Mouse (Mus musculus): ENCODE results near the gene Ubtd1. TPM values are rescaled to one million over a fixed set of nuclear protein-coding genes. Genes with fewer than 3 reads are reported as not detected.

Gene Ubtd1
- total RNA-seq, 2 experiments from 2014 or later: 17.1 to 17.5 TPM

DNA sequence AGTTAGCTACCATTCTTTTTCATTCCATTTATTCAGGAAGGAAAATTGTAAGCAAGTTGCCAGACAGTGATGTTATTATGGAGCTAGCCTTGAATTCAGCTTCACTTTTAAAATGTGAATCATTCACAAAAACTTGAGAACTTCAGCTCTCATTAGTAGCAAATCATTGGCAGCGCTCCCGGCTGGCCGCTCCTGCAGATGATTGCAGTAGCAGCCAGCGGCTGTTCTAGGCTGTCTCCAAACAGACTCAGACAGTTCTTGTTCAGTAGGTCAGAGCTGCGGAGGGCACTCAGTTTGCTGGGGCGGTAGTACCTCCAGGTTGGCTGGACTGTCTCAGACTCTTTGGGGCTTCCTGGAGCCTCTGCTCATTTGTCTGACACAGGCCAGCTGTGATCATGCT lies 11.9 kb downstream of the Ubtd1 start:
- DNase-seq: peak; percentile 92 to 93

DNA sequence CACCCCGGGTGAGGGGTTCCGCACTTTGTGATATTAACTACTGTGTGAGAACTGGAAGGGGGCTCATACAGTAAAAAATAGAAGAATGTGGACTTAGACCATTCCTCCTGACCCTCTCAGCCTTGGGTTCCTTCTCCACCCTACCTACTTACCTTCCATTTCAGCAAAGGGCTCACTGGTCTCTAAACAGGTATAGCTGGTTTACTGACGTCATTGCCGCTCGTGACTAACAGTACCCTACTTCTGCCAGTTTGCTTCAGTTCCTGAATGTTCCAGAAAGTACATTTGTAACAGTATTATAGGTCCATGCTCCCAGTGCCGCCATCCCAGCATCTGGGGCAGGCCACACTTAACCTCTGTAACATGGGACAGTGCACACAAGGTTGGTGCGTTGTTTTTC lies 12.5 kb downstream of the Ubtd1 start:
- DNase-seq: no peak

GRCm38 (mm10) chr19:41995483-41995882 lies 13.9 kb downstream of the Ubtd1 start:
- DNase-seq: no peak

GRCm38 (mm10) chr19:41997090-41997489 lies 15.5 kb downstream of the Ubtd1 start:
- no peak for DNase-seq

DNA sequence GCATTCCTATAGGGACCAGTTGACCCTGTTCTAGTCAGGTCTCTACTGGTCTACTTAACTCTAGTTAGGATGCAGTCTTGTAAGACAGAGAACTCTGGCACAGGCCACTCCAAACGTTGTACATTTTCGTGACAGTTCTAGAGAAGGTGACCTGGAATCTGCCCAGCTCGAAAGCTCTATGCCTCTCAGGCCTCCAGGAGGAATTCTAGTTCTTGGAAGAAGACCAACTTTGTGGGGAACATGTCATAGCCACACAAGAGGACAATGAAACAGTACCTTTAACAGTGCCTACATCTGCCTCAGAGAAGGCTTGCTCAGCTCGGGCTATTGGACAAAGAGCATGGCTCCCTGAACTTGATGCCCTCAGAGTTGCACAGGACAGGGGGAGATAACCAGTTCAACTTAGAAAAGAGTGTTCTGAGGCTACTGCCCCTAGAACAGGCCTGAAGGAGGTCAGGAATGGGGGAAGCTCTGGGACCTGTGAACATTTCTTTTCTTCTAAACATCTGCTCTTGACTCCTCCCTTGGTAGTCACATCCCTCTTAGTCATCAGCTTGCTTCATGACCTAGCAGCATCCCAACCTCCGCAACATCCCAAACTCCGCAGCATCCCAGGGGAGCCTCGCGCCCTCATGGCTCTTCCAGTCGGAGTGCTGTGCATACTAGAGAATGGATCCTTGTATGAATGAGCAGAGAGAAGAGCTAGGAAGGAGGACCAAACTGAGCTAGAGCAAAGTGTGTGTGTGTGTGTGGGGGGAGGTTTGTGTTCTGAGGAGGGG lies 17.4 kb downstream of the Ubtd1 start:
- DNase-seq: no peak

GRCm38 (mm10) chr19:41999688-42000283 lies 18.2 kb downstream of the Ubtd1 start:
- DNase-seq: peak in 1 of 2 experiments; percentile 40

- DNase-seq: no peak
Observed at GRCm38 (mm10) chr19:42000446-42000958, 18.9 kb downstream of the Ubtd1 start.

DNA sequence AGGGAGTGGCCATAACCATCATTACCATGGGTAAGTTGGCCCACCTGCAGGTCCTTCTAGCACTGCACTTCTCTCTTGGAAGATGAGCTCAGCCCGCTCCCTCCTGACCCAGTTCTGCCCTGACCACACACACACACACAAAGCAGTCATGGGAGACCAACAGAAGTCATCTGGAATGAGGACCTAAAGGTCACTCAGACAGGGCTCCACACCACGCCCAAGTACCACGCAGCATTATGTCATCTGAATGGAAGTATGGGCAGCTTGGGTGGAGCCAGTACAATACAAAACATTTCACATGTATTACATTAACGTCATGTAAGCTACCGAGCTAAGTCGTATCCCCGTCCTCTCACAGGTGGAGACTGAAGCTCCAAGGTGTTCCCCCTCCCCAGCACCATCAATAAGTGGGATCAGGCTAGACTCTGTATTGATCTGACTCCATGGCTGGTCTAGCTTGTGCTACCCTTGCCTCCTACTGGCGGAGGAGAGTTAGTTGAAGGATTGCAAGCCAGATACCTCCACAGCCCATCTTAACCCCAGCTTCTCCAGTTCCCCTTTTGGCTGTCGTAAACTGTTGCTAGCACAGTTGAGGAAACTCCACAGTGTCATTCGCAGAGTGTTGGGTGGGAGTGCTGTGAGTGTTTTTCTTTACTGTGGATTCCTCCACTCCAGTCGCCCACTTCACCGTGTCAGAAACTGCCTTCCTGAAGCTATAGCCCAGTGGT lies 19.9 kb downstream of the Ubtd1 start:
- DNase-seq: no peak

- DNase-seq: no peak
Observed at GRCm38 (mm10) chr19:42004258-42004657, 22.7 kb downstream of the Ubtd1 start.

DNA sequence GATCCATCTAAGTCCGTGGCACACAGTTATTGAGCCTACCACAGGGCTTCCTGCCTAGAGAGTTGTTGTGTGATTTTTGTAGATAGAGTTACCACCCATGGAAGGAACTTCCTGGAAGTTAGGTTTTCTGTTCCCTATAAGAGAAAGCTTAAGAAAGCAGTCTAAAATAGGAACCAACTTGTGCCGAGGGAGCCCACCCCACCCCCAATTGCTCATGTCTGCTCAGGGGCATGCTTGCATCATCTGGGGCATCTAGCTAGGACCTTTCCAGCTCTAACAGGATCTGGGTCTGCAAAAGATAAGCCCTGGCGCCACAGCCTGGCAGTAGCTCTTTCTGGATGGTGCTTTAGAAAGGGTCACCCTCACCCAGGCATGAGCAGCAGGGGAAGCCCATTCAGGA lies 24.1 kb downstream of the Ubtd1 start:
- DNase-seq: no peak

DNA sequence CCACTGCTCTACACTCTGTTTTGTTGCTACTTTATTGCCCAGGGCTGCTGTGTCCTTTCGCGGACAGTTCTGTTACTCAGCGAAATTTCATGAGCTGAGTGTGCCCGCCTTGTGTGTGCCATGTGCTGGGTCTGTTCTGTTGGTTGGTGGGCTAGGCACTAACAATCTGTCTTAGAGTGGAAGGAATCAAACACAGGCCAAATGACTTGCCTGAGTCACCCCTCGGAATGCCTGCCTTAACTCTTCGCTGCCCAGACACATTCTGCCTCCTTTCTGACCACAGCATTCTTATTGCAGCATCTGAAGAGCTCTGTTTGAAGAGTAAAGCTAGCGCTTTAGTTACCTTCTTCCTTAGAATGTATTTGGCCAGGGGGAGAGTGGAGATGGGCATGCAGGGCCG lies 25.0 kb downstream of the Ubtd1 start:
- no peak for DNase-seq

- no peak for DNase-seq
Observed at GRCm38 (mm10) chr19:42008586-42008985, 27.0 kb downstream of the Ubtd1 start.

- no peak for DNase-seq
Observed at GRCm38 (mm10) chr19:42009067-42009466, 27.5 kb downstream of the Ubtd1 start.

- peak; percentile 62 to 73 for DNase-seq
Observed at GRCm38 (mm10) chr19:42010436-42010835, 28.9 kb downstream of the Ubtd1 start.

GRCm38 (mm10) chr19:42011123-42011522 lies 29.6 kb downstream of the Ubtd1 start:
- no peak for DNase-seq

GRCm38 (mm10) chr19:42014231-42014825 lies 32.8 kb downstream of the Ubtd1 start:
- no peak for DNase-seq

DNA sequence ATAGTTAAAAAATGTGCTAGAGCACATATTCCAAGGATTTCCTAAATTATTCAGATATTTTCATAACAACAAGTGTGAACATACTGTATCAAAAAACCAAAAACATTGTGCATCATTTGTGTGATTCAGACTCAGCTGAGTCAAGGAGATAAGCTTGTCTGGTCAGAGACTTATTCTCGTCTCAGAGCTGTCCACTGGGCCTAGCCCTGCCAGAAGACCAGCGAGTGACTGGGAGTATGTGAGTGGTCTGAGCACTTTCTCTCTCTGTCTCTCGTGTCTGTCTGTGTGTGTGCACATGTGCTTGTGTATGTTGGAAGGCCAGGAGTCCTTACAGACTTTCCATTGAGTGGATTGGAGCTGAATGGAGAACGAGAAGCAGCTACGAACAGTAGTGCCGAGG lies 33.4 kb downstream of the Ubtd1 start:
- no peak for DNase-seq

GRCm38 (mm10) chr19:42016251-42016650 lies 34.7 kb downstream of the Ubtd1 start:
- DNase-seq: no peak

GRCm38 (mm10) chr19:42016840-42017239 lies 35.3 kb downstream of the Ubtd1 start:
- DNase-seq: peak in 1 of 2 experiments; percentile 33

DNA sequence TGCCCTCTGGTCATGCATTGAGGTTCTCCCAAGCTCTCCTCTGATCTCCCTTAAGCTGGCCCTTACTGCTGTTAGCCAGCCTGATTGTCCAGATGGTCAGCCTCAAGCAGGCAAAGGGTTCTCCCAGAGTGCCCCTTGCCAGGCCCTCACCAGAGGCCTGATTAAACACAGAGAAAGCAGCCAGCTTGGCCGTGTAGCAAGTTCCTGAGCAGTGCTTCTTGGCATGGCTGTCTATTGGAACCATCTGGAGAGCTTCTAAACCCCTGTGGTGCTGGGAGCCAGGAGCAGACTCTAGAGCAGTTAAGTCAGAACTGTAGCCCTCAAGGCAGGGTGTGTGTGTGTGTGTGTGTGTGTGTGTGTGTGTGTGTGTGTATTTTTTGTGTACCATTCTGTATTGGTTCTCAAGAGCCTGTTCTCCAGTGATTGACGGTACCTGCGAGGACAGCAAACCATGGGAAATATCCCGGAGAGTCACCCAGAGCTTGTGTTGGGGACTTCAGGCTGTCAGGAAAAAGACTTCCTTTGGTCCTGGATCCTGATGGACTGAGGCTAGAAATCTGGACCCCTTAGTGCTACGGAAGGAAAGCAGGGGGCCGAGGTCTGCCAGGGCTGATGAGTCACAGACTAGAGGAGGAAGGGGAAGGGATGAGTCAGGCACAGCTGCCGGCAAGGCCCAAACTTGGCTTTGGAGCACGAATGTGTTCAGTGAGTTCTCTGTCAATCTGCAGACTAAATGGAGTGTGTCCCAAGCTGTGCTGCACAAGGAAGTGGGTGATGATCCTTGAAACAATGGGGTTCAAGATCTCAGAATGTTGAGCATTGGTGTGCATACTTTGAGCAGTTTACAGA lies 36.1 kb downstream of the Ubtd1 start:
- DNase-seq: peak; percentile 84 to 87

DNA sequence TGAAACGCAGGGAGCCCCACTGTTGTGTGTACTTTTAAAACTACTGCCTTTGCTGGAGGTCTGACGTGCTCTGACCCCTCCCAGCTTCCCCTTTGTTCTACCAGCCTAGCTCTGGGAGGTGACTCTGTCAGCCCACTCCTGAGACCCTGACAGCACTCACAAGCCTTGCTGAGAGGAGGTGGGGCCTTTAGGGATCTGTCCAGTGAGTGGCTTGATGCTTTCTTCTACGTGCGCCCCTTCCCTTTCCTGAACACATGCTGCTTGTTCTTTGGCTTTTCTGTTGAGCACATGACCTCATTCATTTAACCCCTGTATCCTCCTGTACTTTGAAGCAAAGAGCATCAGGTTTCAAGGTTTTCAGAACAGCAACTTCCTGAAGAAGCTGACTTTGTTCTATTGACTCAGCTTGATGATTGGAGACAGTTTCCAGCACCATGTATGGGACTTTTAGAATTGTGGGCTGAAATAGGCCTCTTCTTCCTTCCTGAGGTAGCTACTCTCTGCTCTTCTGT lies 37.5 kb downstream of the Ubtd1 start:
- DNase-seq: no peak
